Mouse (Mus musculus): Measurements from ENCODE around the gene Cbfa2t2. TPM values are rescaled to one million over a fixed set of nuclear protein-coding genes. Genes with fewer than 3 reads are reported as not detected.
"Not testable (repeated sequence)": the region's sequence is repeated elsewhere in the genome, so short reads cannot be mapped to it uniquely, and the experiment has no call there.

Cbfa2t2 gene
- polyA plus RNA-seq, 1 experiment from 2014 or later: 47.4 TPM

- H3K4me1 ChIP-seq (ENCODE audit: control insufficient read depth, insufficient read depth, low read length): peaks cover 2% of the 10 kb centered on the region; the same call in 1 of the 2 replicates
These were observed 55.5 kb downstream of the Cbfa2t2 start for GRCm38 (mm10) chr2:154491788-154492187.

GRCm38 (mm10) chr2:154493559-154493958 is 57.3 kb downstream of the Cbfa2t2 start:
- H3K4me1 ChIP-seq (ENCODE audit: control insufficient read depth, insufficient read depth, low read length); DNase-seq (ENCODE audit: low spot score); H3K9me3 ChIP-seq (replicated peaks; ENCODE audit: control insufficient read depth, low read length); H3K9ac ChIP-seq (replicated peaks; ENCODE audit: low read length); ATAC-seq (replicated peaks; ENCODE audit: insufficient number of reproducible peaks, low FRiP score, low TSS enrichment, low read depth); H3K27me3 ChIP-seq (ENCODE audit: control insufficient read depth, insufficient read depth, low read length); H3K36me3 ChIP-seq (replicated peaks; ENCODE audit: control insufficient read depth, insufficient read depth, low read depth, low read length); H3K4me2 ChIP-seq (ENCODE audit: low read depth, low read length); H3K27ac ChIP-seq (replicated peaks; ENCODE audit: low read depth, low read length); H3K4me3 ChIP-seq (ENCODE audit: low read depth, low read length): not testable (repeated sequence)
- 57% methylated on average over 2 of the region's 2 CpGs for WGBS

More at GRCm38 (mm10) chr2:154491788-154492187, 55.5 kb downstream of the Cbfa2t2 start:
- H3K4me2 ChIP-seq (ENCODE audit: low read depth, low read length): no peak overlapping the region
- ATAC-seq (replicated peaks; ENCODE audit: insufficient number of reproducible peaks, low FRiP score, low TSS enrichment, low read depth): no peak
- no peaks in the 10 kb centered on the region for H3K27me3 ChIP-seq (ENCODE audit: control insufficient read depth, insufficient read depth, low read length)
- no peak overlapping the region for H3K27ac ChIP-seq (replicated peaks; ENCODE audit: low read depth, low read length)
- peak; percentile 69 for DNase-seq (ENCODE audit: low spot score)
- no peak overlapping the region for H3K4me3 ChIP-seq (ENCODE audit: low read depth, low read length)
- H3K9me3 ChIP-seq (replicated peaks; ENCODE audit: control insufficient read depth, low read length): no peaks in the 10 kb centered on the region
- H3K9ac ChIP-seq (replicated peaks; ENCODE audit: low read length): no peak overlapping the region
- H3K36me3 ChIP-seq (replicated peaks; ENCODE audit: control insufficient read depth, insufficient read depth, low read depth, low read length): no peaks in the 10 kb centered on the region

GRCm38 (mm10) chr2:154495021-154495420 is 58.7 kb downstream of the Cbfa2t2 start:
- no peak for ATAC-seq (replicated peaks; ENCODE audit: insufficient number of reproducible peaks, low FRiP score, low TSS enrichment, low read depth)
- Histone ChIP-seq H3K27ac (replicated peaks; ENCODE audit: low read depth, low read length) (no peak overlapping the region), H3K27me3 (ENCODE audit: control insufficient read depth, insufficient read depth, low read length) (no peaks in the 10 kb centered on the region), H3K9me3 (replicated peaks; ENCODE audit: control insufficient read depth, low read length) (no peaks in the 10 kb centered on the region), H3K4me3 (ENCODE audit: low read depth, low read length) (no peak overlapping the region), H3K4me1 (ENCODE audit: control insufficient read depth, insufficient read depth, low read length) (peaks cover 2% of the 10 kb centered on the region; the same call in 1 of the 2 replicates), H3K36me3 (replicated peaks; ENCODE audit: control insufficient read depth, insufficient read depth, low read depth, low read length) (no peaks in the 10 kb centered on the region), H3K4me2 (ENCODE audit: low read depth, low read length) (no peak overlapping the region), H3K9ac (replicated peaks; ENCODE audit: low read length) (no peak overlapping the region)
- DNase-seq (ENCODE audit: low spot score): no peak
- WGBS: 89% methylated on average over 4 of the region's 4 CpGs

- Histone ChIP-seq H3K4me1 (ENCODE audit: control insufficient read depth, insufficient read depth, low read length) (no peaks in the 10 kb centered on the region), H3K4me2 (ENCODE audit: low read depth, low read length) (no peak overlapping the region), H3K9ac (replicated peaks; ENCODE audit: low read length) (no peak overlapping the region), H3K27ac (replicated peaks; ENCODE audit: low read depth, low read length) (no peak overlapping the region), H3K36me3 (replicated peaks; ENCODE audit: control insufficient read depth, insufficient read depth, low read depth, low read length) (no peaks in the 10 kb centered on the region; the same call in 1 of the 2 replicates), H3K27me3 (ENCODE audit: control insufficient read depth, insufficient read depth, low read length) (no peaks in the 10 kb centered on the region), H3K4me3 (ENCODE audit: low read depth, low read length) (no peak overlapping the region), H3K9me3 (replicated peaks; ENCODE audit: control insufficient read depth, low read length) (no peaks in the 10 kb centered on the region)
- DNase-seq (ENCODE audit: low spot score): no peak
- 70% methylated on average over 5 of the region's 5 CpGs for WGBS
- ATAC-seq (replicated peaks; ENCODE audit: insufficient number of reproducible peaks, low FRiP score, low TSS enrichment, low read depth): no peak
These were observed 62.3 kb downstream of the Cbfa2t2 start for GRCm38 (mm10) chr2:154498571-154498970.

GRCm38 (mm10) chr2:154499717-154500247 is 63.5 kb downstream of the Cbfa2t2 start:
- Histone ChIP-seq H3K9ac (replicated peaks; ENCODE audit: low read length) (no peak overlapping the region), H3K27me3 (ENCODE audit: control insufficient read depth, insufficient read depth, low read length) (no peaks in the 10 kb centered on the region), H3K27ac (replicated peaks; ENCODE audit: low read depth, low read length) (no peak overlapping the region), H3K4me2 (ENCODE audit: low read depth, low read length) (no peak overlapping the region), H3K36me3 (replicated peaks; ENCODE audit: control insufficient read depth, insufficient read depth, low read depth, low read length) (no peaks in the 10 kb centered on the region; the same call in 1 of the 2 replicates), H3K9me3 (replicated peaks; ENCODE audit: control insufficient read depth, low read length) (no peaks in the 10 kb centered on the region), H3K4me3 (ENCODE audit: low read depth, low read length) (no peak overlapping the region), H3K4me1 (ENCODE audit: control insufficient read depth, insufficient read depth, low read length) (no peaks in the 10 kb centered on the region)
- DNase-seq (ENCODE audit: low spot score): no peak
- ATAC-seq (replicated peaks; ENCODE audit: insufficient number of reproducible peaks, low FRiP score, low TSS enrichment, low read depth): no peak
- WGBS: 95% methylated on average over 2 of the region's 2 CpGs

- 83% methylated on average over 3 of the region's 3 CpGs for WGBS
- no peak overlapping the region for H3K4me3 ChIP-seq (ENCODE audit: low read depth, low read length)
- ATAC-seq (replicated peaks; ENCODE audit: insufficient number of reproducible peaks, low FRiP score, low TSS enrichment, low read depth) (no peak), DNase-seq (ENCODE audit: low spot score) (no peak)
- H3K27ac ChIP-seq (replicated peaks; ENCODE audit: low read depth, low read length): no peak overlapping the region
- no peaks in the 10 kb centered on the region for H3K9me3 ChIP-seq (replicated peaks; ENCODE audit: control insufficient read depth, low read length)
- H3K36me3 ChIP-seq (replicated peaks; ENCODE audit: control insufficient read depth, insufficient read depth, low read depth, low read length): no peaks in the 10 kb centered on the region; the same call in 1 of the 2 replicates
- H3K4me1 ChIP-seq (ENCODE audit: control insufficient read depth, insufficient read depth, low read length): no peaks in the 10 kb centered on the region
- H3K9ac ChIP-seq (replicated peaks; ENCODE audit: low read length): no peak overlapping the region
- H3K27me3 ChIP-seq (ENCODE audit: control insufficient read depth, insufficient read depth, low read length): no peaks in the 10 kb centered on the region
- no peak overlapping the region for H3K4me2 ChIP-seq (ENCODE audit: low read depth, low read length)
These were observed 64.5 kb downstream of the Cbfa2t2 start for GRCm38 (mm10) chr2:154500758-154501157.

- Histone ChIP-seq H3K27me3 (ENCODE audit: control insufficient read depth, insufficient read depth, low read length) (no peaks in the 10 kb centered on the region), H3K4me3 (ENCODE audit: low read depth, low read length) (no peak overlapping the region), H3K27ac (replicated peaks; ENCODE audit: low read depth, low read length) (no peak overlapping the region), H3K9me3 (replicated peaks; ENCODE audit: control insufficient read depth, low read length) (no peaks in the 10 kb centered on the region), H3K36me3 (replicated peaks; ENCODE audit: control insufficient read depth, insufficient read depth, low read depth, low read length) (no peaks in the 10 kb centered on the region; the same call in 1 of the 2 replicates), H3K4me1 (ENCODE audit: control insufficient read depth, insufficient read depth, low read length) (no peaks in the 10 kb centered on the region), H3K4me2 (ENCODE audit: low read depth, low read length) (no peak overlapping the region), H3K9ac (replicated peaks; ENCODE audit: low read length) (no peak overlapping the region)
- 77% methylated on average over 2 of the region's 2 CpGs for WGBS
- no peak for ATAC-seq (replicated peaks; ENCODE audit: insufficient number of reproducible peaks, low FRiP score, low TSS enrichment, low read depth)
- no peak for DNase-seq (ENCODE audit: low spot score)
These were observed 70.8 kb downstream of the Cbfa2t2 start for GRCm38 (mm10) chr2:154507076-154507475.

GRCm38 (mm10) chr2:154507566-154508283 is 71.4 kb downstream of the Cbfa2t2 start:
- no peaks in the 10 kb centered on the region for H3K27me3 ChIP-seq (ENCODE audit: control insufficient read depth, insufficient read depth, low read length)
- 77% methylated on average over 9 of the region's 9 CpGs for WGBS
- no peaks in the 10 kb centered on the region for H3K4me1 ChIP-seq (ENCODE audit: control insufficient read depth, insufficient read depth, low read length)
- no peaks in the 10 kb centered on the region for H3K9me3 ChIP-seq (replicated peaks; ENCODE audit: control insufficient read depth, low read length)
- H3K27ac ChIP-seq (replicated peaks; ENCODE audit: low read depth, low read length): no peak overlapping the region
- no peak overlapping the region for H3K9ac ChIP-seq (replicated peaks; ENCODE audit: low read length)
- no peak for ATAC-seq (replicated peaks; ENCODE audit: insufficient number of reproducible peaks, low FRiP score, low TSS enrichment, low read depth)
- H3K4me2 ChIP-seq (ENCODE audit: low read depth, low read length): no peak overlapping the region
- H3K4me3 ChIP-seq (ENCODE audit: low read depth, low read length): no peak overlapping the region
- DNase-seq (ENCODE audit: low spot score): no peak
- H3K36me3 ChIP-seq (replicated peaks; ENCODE audit: control insufficient read depth, insufficient read depth, low read depth, low read length): no peaks in the 10 kb centered on the region; the same call in 1 of the 2 replicates

All from embryonic facial prominence, embryonic 11.5 days (tissue).